In genomic region chr2:27088700-27089099, GRCm38 (mm10) we compare ENCODE assay signal across 11 mouse cellular contexts. TPM values are rescaled to one million over a fixed set of nuclear protein-coding genes. Genes with fewer than 3 reads are reported as not detected.
DNase-seq lines count a peak whose midpoint lies in the region; ATAC-seq and TF ChIP-seq lines count a peak whose summit lies in the region.
"Had no signal": no experiment of that assay in that cellular context is flagged by ENCODE, and none has a peak within 500 bp of the region (broad histone marks: within the 10 kb centered on the region; RNA-seq: fewer than 3 reads in every experiment).

No protein-coding gene starts in this region.

- H3K27me3 ChIP-seq in heart, embryonic 16.5 days (ENCODE audit: control insufficient read depth, insufficient read depth, low read length) = no peaks in the 10 kb centered on the region
- H3K27me3 ChIP-seq in liver, adult 2 months (ENCODE audit: control insufficient read depth, insufficient read depth, low read length) = no peaks in the 10 kb centered on the region
- H3K27me3 ChIP-seq in liver, embryonic 11.5 days (replicated peaks; ENCODE audit: control insufficient read depth, insufficient read depth, low read length) = no peaks in the 10 kb centered on the region
- no peaks in the 10 kb centered on the region for H3K27me3 ChIP-seq in heart, postnatal 0 days (ENCODE audit: control insufficient read depth, insufficient read depth, low read length)
- H3K27me3 ChIP-seq in small intestine, adult 2 months (ENCODE audit: control insufficient read depth, insufficient read depth, low read length) = no peaks in the 10 kb centered on the region

- no peak for TF ChIP-seq EP300 in heart, postnatal 0 days (IDR thresholded peaks at IDR 0.05; ENCODE audit: low read depth)

- H3K36me3 ChIP-seq in heart, embryonic 16.5 days (ENCODE audit: control insufficient read depth, insufficient read depth) = no peaks in the 10 kb centered on the region
- H3K36me3 ChIP-seq in liver, adult 2 months (ENCODE audit: control insufficient read depth, insufficient read depth, low read length) = no peaks in the 10 kb centered on the region
- H3K36me3 ChIP-seq in liver, embryonic 11.5 days (ENCODE audit: control insufficient read depth, insufficient read depth, low read length) = no peaks in the 10 kb centered on the region
- H3K36me3 ChIP-seq in heart, postnatal 0 days (replicated peaks; ENCODE audit: control insufficient read depth, insufficient read depth, low read length) = no peaks in the 10 kb centered on the region
- no peaks in the 10 kb centered on the region for H3K36me3 ChIP-seq in small intestine, adult 2 months (ENCODE audit: control insufficient read depth, insufficient read depth, low read length)

- intact Hi-C loops in left cerebral cortex, adult 2 months (cut with DNase I) = no loop called here

- no peak for TF ChIP-seq POLR2A in liver, adult 2 months (IDR thresholded peaks at IDR 0.05; ENCODE audit: extremely low read depth, insufficient read depth, low read length)
- TF ChIP-seq POLR2A in small intestine, adult 2 months (IDR thresholded peaks at IDR 0.05; ENCODE audit: low read depth, low read length) = no peak

- DNase-seq in heart, adult 8-10 months (ENCODE audit: low spot score) = no peak
- no peak for DNase-seq in liver, adult 2 months (ENCODE audit: extremely low read depth, low read depth, low spot score)
- no peak for DNase-seq in liver, embryonic 11.5 days (ENCODE audit: low spot score)
- no peak for DNase-seq in heart, postnatal 0 days (ENCODE audit: low spot score)
- no peak for DNase-seq in left cerebral cortex, adult 2 months (ENCODE audit: extremely low spot score in 1 of 2, low spot score in 2 of 2)
- DNase-seq: cerebellum, adult 9-10 months; embryo, embryonic 11 days; liver had no signal

- ATAC-seq in heart, embryonic 16.5 days (replicated peaks; ENCODE audit: extremely low read depth, insufficient read depth, low FRiP score) = no peak
- no peak for ATAC-seq in liver, embryonic 11.5 days (replicated peaks; ENCODE audit: low FRiP score)
- no peak for ATAC-seq in heart, postnatal 0 days (ENCODE audit: insufficient read depth, low read depth)

- H3K9me3 ChIP-seq in heart, embryonic 16.5 days (replicated peaks; ENCODE audit: control insufficient read depth, low read length) = no peaks in the 10 kb centered on the region
- no peaks in the 10 kb centered on the region for H3K9me3 ChIP-seq in liver, embryonic 11.5 days (ENCODE audit: control insufficient read depth, low read length)
- H3K9me3 ChIP-seq in heart, postnatal 0 days (replicated peaks; ENCODE audit: control insufficient read depth, low read length) = no peaks in the 10 kb centered on the region

- peaks cover 48% of the 10 kb centered on the region for H3K4me1 ChIP-seq in heart, embryonic 16.5 days (ENCODE audit: control insufficient read depth, insufficient read depth, low read length)
- H3K4me1 ChIP-seq in liver, adult 2 months (ENCODE audit: control insufficient read depth, insufficient read depth, low read length) = peaks cover 5% of the 10 kb centered on the region; the same call in 1 of the 2 replicates
- H3K4me1 ChIP-seq in liver, embryonic 11.5 days (replicated peaks; ENCODE audit: control insufficient read depth, insufficient read depth, low read length) = no peaks in the 10 kb centered on the region
- peaks cover 26% of the 10 kb centered on the region; the same call in 1 of the 2 replicates for H3K4me1 ChIP-seq in heart, postnatal 0 days (ENCODE audit: control insufficient read depth, insufficient read depth)
- H3K4me1 ChIP-seq in small intestine, adult 2 months (ENCODE audit: control insufficient read depth, insufficient read depth, insufficient read length, low read length) = peaks cover 4% of the 10 kb centered on the region

- WGBS in heart, embryonic 16.5 days = 65% methylated on average over 5 of the region's 5 CpGs
- 71% methylated on average over 5 of the region's 5 CpGs for WGBS in liver, adult 2 months
- 66% methylated on average over 5 of the region's 5 CpGs for WGBS in liver, embryonic 11.5 days
- WGBS in heart, postnatal 0 days = 70% methylated on average over 5 of the region's 5 CpGs
- WGBS in small intestine, adult 2 months = 54% methylated on average over 5 of the region's 5 CpGs

- TF ChIP-seq CTCF in liver, adult 2 months (IDR thresholded peaks at IDR 0.05; ENCODE audit: low read depth, low read length) = no peak
- TF ChIP-seq CTCF in heart, postnatal 0 days (IDR thresholded peaks at IDR 0.05; ENCODE audit: low read depth) = no peak
- TF ChIP-seq CTCF in small intestine, adult 2 months (IDR thresholded peaks at IDR 0.05; ENCODE audit: extremely low read depth, insufficient read length, insufficient replicate concordance, low read depth, low read length) = no peak
- TF ChIP-seq CTCF in left cerebral cortex, adult 2 months (IDR thresholded peaks at IDR 0.05) = no peak

- H3K4me3 ChIP-seq in heart, embryonic 16.5 days (ENCODE audit: low read length) = no peak overlapping the region
- H3K4me3 ChIP-seq in liver, adult 2 months (ENCODE audit: insufficient read depth, low read depth, low read length) = no peak overlapping the region
- H3K4me3 ChIP-seq in liver, embryonic 11.5 days (ENCODE audit: low read depth, low read length) = no peak overlapping the region
- no peak overlapping the region for H3K4me3 ChIP-seq in heart, postnatal 0 days (ENCODE audit: low read depth, low read length)
- no peak overlapping the region for H3K4me3 ChIP-seq in small intestine, adult 2 months (ENCODE audit: low read depth, low read length)
- H3K4me3 ChIP-seq in left cerebral cortex, adult 2 months = no peak overlapping the region

- no peak overlapping the region for H3K9ac ChIP-seq in heart, embryonic 16.5 days (ENCODE audit: low read length)
- H3K9ac ChIP-seq in liver, adult 2 months (ENCODE audit: low read depth, low read length) = no peak overlapping the region
- no peak overlapping the region for H3K9ac ChIP-seq in liver, embryonic 11.5 days (ENCODE audit: low read depth, low read length)
- H3K9ac ChIP-seq in heart, postnatal 0 days (replicated peaks; ENCODE audit: low read depth, low read length) = no peak overlapping the region

- H3K4me2 ChIP-seq in heart, embryonic 16.5 days (ENCODE audit: low read depth, low read length) = no peak overlapping the region
- no peak overlapping the region for H3K4me2 ChIP-seq in liver, embryonic 11.5 days
- H3K4me2 ChIP-seq in heart, postnatal 0 days (ENCODE audit: low read depth, low read length) = no peak overlapping the region

- no peaks in the 10 kb centered on the region for H3K79me2 ChIP-seq in liver, adult 2 months (ENCODE audit: control insufficient read depth, insufficient read depth, low read length)

- H3K27ac ChIP-seq in heart, embryonic 16.5 days (ENCODE audit: low read length) = peak overlapping the region; percentile 66
- H3K27ac ChIP-seq in liver, adult 2 months (replicated peaks; ENCODE audit: insufficient read depth, low read depth, low read length) = peak overlapping the region; percentile 59
- no peak overlapping the region for H3K27ac ChIP-seq in liver, embryonic 11.5 days (ENCODE audit: low read depth, low read length)
- H3K27ac ChIP-seq in heart, postnatal 0 days (ENCODE audit: low read depth) = peak overlapping the region; percentile 60
- H3K27ac ChIP-seq in small intestine, adult 2 months (ENCODE audit: insufficient read depth, low read depth, low read length) = peak overlapping the region; percentile 73
- H3K27ac ChIP-seq in left cerebral cortex, adult 2 months = no peak overlapping the region

RNA-seq across cellular contexts. Expression of gene Adamtsl2, which starts 9.5 kb away (rescaled TPM):
- 12.4 and 14.8 TPM in 2 replicates for polyA plus RNA-seq in heart, embryonic 16.5 days (2015; fragmentation: Nextera tagmentation; extraction: Ambion mirVana)
- 1 to 10 TPM; 4.4 to 6.6 (median 5.1) TPM for total RNA-seq in heart, adult 8-10 months (2022)
- total RNA-seq in liver, adult 2 months (2014; rRNA removed) = 3.5 and 4.4 TPM in 2 replicates
- polyA plus RNA-seq in liver, adult 2 months (2012; rRNA removed) = 4.4 and 6.7 TPM in 2 replicates
- 1.8 and 3.5 TPM in 2 replicates for polyA plus RNA-seq in liver, embryonic 11.5 days (2014; fragmentation: Nextera tagmentation; extraction: Ambion mirVana)
- 17.7 and 21.9 TPM in 2 replicates for total RNA-seq in heart, postnatal 0 days (2014; rRNA removed; ENCODE audit: low replicate concordance)
- polyA plus RNA-seq in heart, postnatal 0 days (2015; fragmentation: Nextera tagmentation; extraction: Ambion mirVana) = 7.2 and 7.7 TPM in 2 replicates
- polyA plus RNA-seq in small intestine, adult 2 months (2012; rRNA removed) = 1.5 and 1.9 TPM in 2 replicates
- total RNA-seq in left cerebral cortex, adult 2 months (2021) = 10 to 100 TPM; 16.2 to 21.4 TPM
- total RNA-seq: megakaryocyte-erythroid progenitor cell, adult 5-6 weeks had no signal

RNA-seq across cellular contexts. Expression of gene Mymk, which starts 16.7 kb away (rescaled TPM):
- 0.84 and 1.1 TPM in 2 replicates for polyA plus RNA-seq in heart, embryonic 16.5 days (2015; fragmentation: Nextera tagmentation; extraction: Ambion mirVana)
- total RNA-seq in heart, adult 8-10 months (2022) = not detected
- not detected in 2 replicates for total RNA-seq in liver, adult 2 months (2014; rRNA removed)
- not detected in 2 replicates for polyA plus RNA-seq in liver, adult 2 months (2012; rRNA removed)
- polyA plus RNA-seq in liver, embryonic 11.5 days (2014; fragmentation: Nextera tagmentation; extraction: Ambion mirVana) = 0.12 and 0.13 TPM in 2 replicates
- total RNA-seq in heart, postnatal 0 days (2014; rRNA removed; ENCODE audit: low replicate concordance) = not detected in 2 replicates
- 0.08 and 0.10 TPM in 2 replicates for polyA plus RNA-seq in heart, postnatal 0 days (2015; fragmentation: Nextera tagmentation; extraction: Ambion mirVana)
- 0.18 TPM in 1 of 2 replicates, not detected in the other for polyA plus RNA-seq in small intestine, adult 2 months (2012; rRNA removed)
- total RNA-seq in left cerebral cortex, adult 2 months (2021) = under 1 TPM in 1 of 2 experiments, not detected in 1; 0.75 TPM
- total RNA-seq: megakaryocyte-erythroid progenitor cell, adult 5-6 weeks had no signal

RNA-seq across cellular contexts. Expression of gene Fam163b, which starts 53.6 kb away (rescaled TPM):
- 0.70 and 0.91 TPM in 2 replicates for polyA plus RNA-seq in heart, embryonic 16.5 days (2015; fragmentation: Nextera tagmentation; extraction: Ambion mirVana)
- under 1 TPM; 0.27 to 0.63 (median 0.48) TPM for total RNA-seq in heart, adult 8-10 months (2022)
- total RNA-seq in liver, adult 2 months (2014; rRNA removed) = not detected in 2 replicates
- polyA plus RNA-seq in liver, adult 2 months (2012; rRNA removed) = not detected in 2 replicates
- polyA plus RNA-seq in liver, embryonic 11.5 days (2014; fragmentation: Nextera tagmentation; extraction: Ambion mirVana) = 0.14 and 0.29 TPM in 2 replicates
- 0.23 and 0.93 TPM in 2 replicates for total RNA-seq in heart, postnatal 0 days (2014; rRNA removed; ENCODE audit: low replicate concordance)
- 0.36 and 0.40 TPM in 2 replicates for polyA plus RNA-seq in heart, postnatal 0 days (2015; fragmentation: Nextera tagmentation; extraction: Ambion mirVana)
- polyA plus RNA-seq in small intestine, adult 2 months (2012; rRNA removed) = 0.08 TPM in 2 replicates
- 100 to 1,000 TPM; 103 to 109 TPM for total RNA-seq in left cerebral cortex, adult 2 months (2021)
- total RNA-seq: megakaryocyte-erythroid progenitor cell, adult 5-6 weeks had no signal

Comparison
In these comparisons a context has a peak if more than half of its experiments do, and no peak if none do; other contexts are left out.
1. H3K27ac ChIP-seq: peak in heart, embryonic 16.5 days (single experiment), liver, adult 2 months (single experiment), heart, postnatal 0 days (single experiment) and small intestine, adult 2 months (single experiment); none in liver, embryonic 11.5 days (single experiment) and left cerebral cortex, adult 2 months (single experiment).